ENCODE assay signal across 10 mouse cellular contexts in genomic region chr1:154076684-154077475, GRCm38 (mm10).
DNase-seq lines count a peak whose midpoint lies in the region; ATAC-seq and TF ChIP-seq lines count a peak whose summit lies in the region.
"Had no signal": no experiment of that assay in that cellular context is flagged by ENCODE, and none has a peak within 500 bp of the region (broad histone marks: within the 10 kb centered on the region; RNA-seq: fewer than 3 reads in every experiment).

No protein-coding gene starts in this region.

- no peak overlapping the region for H3K9ac ChIP-seq in stomach, postnatal 0 days (ENCODE audit: low read length)
- H3K9ac ChIP-seq: forebrain, embryonic 12.5 days; hindbrain, embryonic 13.5 days had no signal

- no peaks in the 10 kb centered on the region for H3K27me3 ChIP-seq in heart, embryonic 10.5 days (ENCODE audit: insufficient read depth, poor library complexity, severe bottlenecking)
- H3K27me3 ChIP-seq in stomach, postnatal 0 days (ENCODE audit: control insufficient read depth, insufficient read depth, low read length), result no peaks in the 10 kb centered on the region
- H3K27me3 ChIP-seq: forebrain, embryonic 12.5 days; hindbrain, embryonic 13.5 days had no signal

- TF ChIP-seq CTCF in stomach, postnatal 0 days (IDR thresholded peaks at IDR 0.05; ENCODE audit: low read depth), result peak; percentile 84

- no peak overlapping the region for H3K4me3 ChIP-seq in heart, embryonic 10.5 days
- H3K4me3 ChIP-seq in brown adipose tissue, adult 24 weeks (ENCODE audit: insufficient read depth, low read depth, low read length), result no peak overlapping the region
- no peak overlapping the region for H3K4me3 ChIP-seq in stomach, postnatal 0 days (ENCODE audit: low read depth, low read length)
- H3K4me3 ChIP-seq: forebrain, embryonic 12.5 days; hindbrain, embryonic 13.5 days had no signal

- H3K36me3 ChIP-seq in heart, embryonic 10.5 days, result no peaks in the 10 kb centered on the region
- H3K36me3 ChIP-seq in stomach, postnatal 0 days (ENCODE audit: control insufficient read depth, insufficient read depth, low read length), result no peaks in the 10 kb centered on the region
- H3K36me3 ChIP-seq: forebrain, embryonic 12.5 days; hindbrain, embryonic 13.5 days had no signal

- peak; percentile 79 for TF ChIP-seq EP300 in stomach, postnatal 0 days (optimal IDR thresholded peaks at IDR 0.05)

- no peak for ATAC-seq in stomach, postnatal 0 days (ENCODE audit: low FRiP score, low TSS enrichment)

- 62% methylated on average over 10 of the region's 10 CpGs for WGBS in heart, embryonic 10.5 days
- 53% methylated on average over 10 of the region's 10 CpGs for WGBS in stomach, postnatal 0 days

- DNase-seq in heart, postnatal 25 days (ENCODE audit: low spot score), result peak; percentile 13
- DNase-seq in heart, embryonic 10.5 days (ENCODE audit: low spot score), result no peak
- DNase-seq in spleen, postnatal 36 days (ENCODE audit: low spot score in 2 of 2), result peak; percentile 17 to 32
- no peak for DNase-seq in spleen, adult 12 weeks (ENCODE audit: low spot score)
- no peak for DNase-seq in stomach, postnatal 0 days (ENCODE audit: low spot score)
- DNase-seq in cerebellum, postnatal 36 days, result no peak
- DNase-seq: thymus, postnatal 36 days had no signal

- H3K27ac ChIP-seq in heart, embryonic 10.5 days, result no peak overlapping the region
- H3K27ac ChIP-seq in brown adipose tissue, adult 24 weeks (replicated peaks; ENCODE audit: low read depth, low read length), result 0 out of 2 replicates have a peak overlapping the region, but pooled peaks have one; percentile 34
- no peak overlapping the region; the same call in 1 of the 2 replicates for H3K27ac ChIP-seq in stomach, postnatal 0 days (replicated peaks)
- H3K27ac ChIP-seq: forebrain, embryonic 12.5 days; hindbrain, embryonic 13.5 days had no signal

- no peak overlapping the region for H3K4me2 ChIP-seq in stomach, postnatal 0 days (replicated peaks; ENCODE audit: low read depth)
- H3K4me2 ChIP-seq: forebrain, embryonic 12.5 days; hindbrain, embryonic 13.5 days had no signal

- no peaks in the 10 kb centered on the region for H3K9me3 ChIP-seq in heart, embryonic 10.5 days
- H3K9me3 ChIP-seq in stomach, postnatal 0 days (ENCODE audit: control insufficient read depth, low read length), result no peaks in the 10 kb centered on the region
- H3K9me3 ChIP-seq: forebrain, embryonic 12.5 days; hindbrain, embryonic 13.5 days had no signal

- intact Hi-C loops in heart, postnatal 25 days (cut with DNase I), result loop anchor here (5.0 kb wide), 1 partner anchor 105 kb away; no protein-coding TSS in a partner anchor

- no peaks in the 10 kb centered on the region for H3K4me1 ChIP-seq in heart, embryonic 10.5 days
- H3K4me1 ChIP-seq in brown adipose tissue, adult 24 weeks (ENCODE audit: control insufficient read depth, insufficient read depth, insufficient read length, low read length), result peaks cover 3% of the 10 kb centered on the region; the same call in 1 of the 2 replicates
- 0 out of 2 replicates have a peak, but pooled peaks cover 7% of the 10 kb centered on the region for H3K4me1 ChIP-seq in stomach, postnatal 0 days (replicated peaks; ENCODE audit: control insufficient read depth, insufficient read depth)
- H3K4me1 ChIP-seq: forebrain, embryonic 12.5 days; hindbrain, embryonic 13.5 days had no signal

Comparison
In these comparisons a context has a peak if more than half of its experiments do, and no peak if none do; other contexts are left out.
1. DNase-seq: peak in heart, postnatal 25 days (single experiment) and spleen, postnatal 36 days (2 of 2); none in heart, embryonic 10.5 days (single experiment), spleen, adult 12 weeks (single experiment), stomach, postnatal 0 days (single experiment) and cerebellum, postnatal 36 days (0 of 2).